Mouse (Mus musculus): ENCODE measurements around the gene Nfic. TPM values are rescaled to one million over a fixed set of nuclear protein-coding genes. Genes with fewer than 3 reads are reported as not detected.

The Nfic gene
- total RNA-seq, 2 experiments from 2014 or later: 29.5 to 31.1 TPM

- intact Hi-C loops (cut with DNase I): no loop called here
- no peak for DNase-seq
These were observed 46.1 kb downstream of the Nfic start for GRCm38 (mm10) chr10:81409330-81409729.

- peak; percentile 74 for DNase-seq
- intact Hi-C loops (cut with DNase I): no loop called here
These were observed 46.6 kb downstream of the Nfic start for GRCm38 (mm10) chr10:81408871-81409291.

GRCm38 (mm10) chr10:81408424-81408729 is 47.1 kb downstream of the Nfic start:
- intact Hi-C loops (cut with DNase I): no loop called here
- DNase-seq: no peak

GRCm38 (mm10) chr10:81407539-81408423 is 47.7 kb downstream of the Nfic start:
- intact Hi-C loops (cut with DNase I): no loop called here
- peak; percentile 76 for DNase-seq

GRCm38 (mm10) chr10:81406504-81407440 is 48.7 kb downstream of the Nfic start:
- intact Hi-C loops (cut with DNase I): no loop called here
- DNase-seq: no peak

GRCm38 (mm10) chr10:81405588-81406201 is 49.7 kb downstream of the Nfic start:
- intact Hi-C loops (cut with DNase I): no loop called here
- DNase-seq: peak; percentile 71

GRCm38 (mm10) chr10:81404720-81405119 is 50.7 kb downstream of the Nfic start:
- intact Hi-C loops (cut with DNase I): no loop called here

GRCm38 (mm10) chr10:81404082-81404481 is 51.4 kb downstream of the Nfic start:
- intact Hi-C loops (cut with DNase I): no loop called here
- no peak for DNase-seq

More at GRCm38 (mm10) chr10:81404720-81405119, 50.7 kb downstream of the Nfic start:
- no peak for DNase-seq

GRCm38 (mm10) chr10:81403511-81403910 is 51.9 kb downstream of the Nfic start:
- intact Hi-C loops (cut with DNase I): no loop called here
- DNase-seq: no peak

- no peak for DNase-seq
- intact Hi-C loops (cut with DNase I): no loop called here
These were observed 53.1 kb downstream of the Nfic start for GRCm38 (mm10) chr10:81402227-81402765.

- intact Hi-C loops (cut with DNase I): no loop called here
- DNase-seq: peak; percentile 78
These were observed 53.8 kb downstream of the Nfic start for GRCm38 (mm10) chr10:81401521-81402226.

GRCm38 (mm10) chr10:81401205-81401520 is 54.3 kb downstream of the Nfic start:
- intact Hi-C loops (cut with DNase I): no loop called here

GRCm38 (mm10) chr10:81400371-81401204 is 54.8 kb downstream of the Nfic start:
- intact Hi-C loops (cut with DNase I): no loop called here

More at GRCm38 (mm10) chr10:81401205-81401520, 54.3 kb downstream of the Nfic start:
- no peak for DNase-seq

GRCm38 (mm10) chr10:81399798-81400308 is 55.6 kb downstream of the Nfic start:
- no peak for DNase-seq
- intact Hi-C loops (cut with DNase I): no loop called here

More at GRCm38 (mm10) chr10:81400371-81401204, 54.8 kb downstream of the Nfic start:
- peak; percentile 88 for DNase-seq

GRCm38 (mm10) chr10:81399296-81399695 is 56.1 kb downstream of the Nfic start:
- peak; percentile 54 for DNase-seq
- intact Hi-C loops (cut with DNase I): no loop called here

- intact Hi-C loops (cut with DNase I): no loop called here
- no peak for DNase-seq
These were observed 58.7 kb downstream of the Nfic start for GRCm38 (mm10) chr10:81396749-81397148.

GRCm38 (mm10) chr10:81395865-81396264 is 59.6 kb downstream of the Nfic start:
- no peak for DNase-seq
- intact Hi-C loops (cut with DNase I): no loop called here

GRCm38 (mm10) chr10:81395127-81395526 is 60.3 kb downstream of the Nfic start:
- DNase-seq: peak; percentile 84
- intact Hi-C loops (cut with DNase I): no loop called here

All from left cerebral cortex, postnatal 4 days (tissue).